8 mouse cellular contexts compared by ENCODE assay signal in genomic region chr5:107688499-107688866, GRCm38 (mm10). TPM values are rescaled to one million over a fixed set of nuclear protein-coding genes. Genes with fewer than 3 reads are reported as not detected.
A peak's percentile ranks its signal among the peaks of the same experiment; 100 is the strongest.
DNase-seq lines count a peak whose midpoint lies in the region; ATAC-seq and TF ChIP-seq lines count a peak whose summit lies in the region.

No protein-coding gene starts in this region.

- DNase-seq in cerebellum, postnatal 36 days = peak; percentile 14 to 34
- DNase-seq in cerebellum, adult 8-10 months = no peak
- DNase-seq in spleen, adult 2 months (ENCODE audit: low read depth in 1 of 2, low spot score in 2 of 2) = no peak
- no peak for DNase-seq in spleen, postnatal 10 days (ENCODE audit: low spot score in 2 of 2)
- DNase-seq in cerebellum, adult 9-10 months = no peak
- DNase-seq in spleen, adult 18-20 months = no peak

- H3K27ac ChIP-seq in spleen, adult 2 months (ENCODE audit: insufficient read depth, low read length) = no peak overlapping the region
- H3K27ac ChIP-seq in intestine, embryonic 16.5 days (ENCODE audit: low read length) = no peak overlapping the region
- H3K27ac ChIP-seq in neural tube, embryonic 12.5 days = no peak overlapping the region

- no peak for TF ChIP-seq POLR2A in spleen, adult 2 months (IDR thresholded peaks at IDR 0.05; ENCODE audit: low read depth, low read length)

- peaks cover 3% of the 10 kb centered on the region; the same call in 1 of the 2 replicates for H3K4me1 ChIP-seq in spleen, adult 2 months (ENCODE audit: control insufficient read depth, insufficient read depth, insufficient read length)
- peaks cover 9% of the 10 kb centered on the region for H3K4me1 ChIP-seq in intestine, embryonic 16.5 days (ENCODE audit: control insufficient read depth, insufficient read depth, low read length)
- H3K4me1 ChIP-seq in neural tube, embryonic 12.5 days = peaks cover 5% of the 10 kb centered on the region; the same call in 1 of the 2 replicates

- H3K36me3 ChIP-seq in spleen, adult 2 months (ENCODE audit: control insufficient read depth, insufficient read depth, low read length) = no peaks in the 10 kb centered on the region
- no peaks in the 10 kb centered on the region for H3K36me3 ChIP-seq in intestine, embryonic 16.5 days (ENCODE audit: control insufficient read depth, insufficient read depth, low read length)
- H3K36me3 ChIP-seq in neural tube, embryonic 12.5 days = no peaks in the 10 kb centered on the region

- TF ChIP-seq CTCF in spleen, adult 2 months (IDR thresholded peaks at IDR 0.05; ENCODE audit: extremely low read depth, insufficient read depth, insufficient read length, insufficient replicate concordance) = no peak

- H3K4me2 ChIP-seq in intestine, embryonic 16.5 days (ENCODE audit: low read depth, low read length) = peak overlapping the region; percentile 73
- H3K4me2 ChIP-seq in neural tube, embryonic 12.5 days (replicated peaks) = peak overlapping the region; percentile 59

- H3K27me3 ChIP-seq in spleen, adult 2 months (ENCODE audit: control insufficient read depth, insufficient read depth, low read length) = no peaks in the 10 kb centered on the region
- H3K27me3 ChIP-seq in intestine, embryonic 16.5 days (replicated peaks; ENCODE audit: control insufficient read depth, insufficient read depth, low read length) = no peaks in the 10 kb centered on the region
- 0 out of 2 replicates have a peak, but pooled peaks cover 3% of the 10 kb centered on the region for H3K27me3 ChIP-seq in neural tube, embryonic 12.5 days (replicated peaks)

- ATAC-seq in intestine, embryonic 16.5 days = peak; percentile 48; the same call in 1 of the 2 replicates
- ATAC-seq in neural tube, embryonic 12.5 days (ENCODE audit: low FRiP score, low read depth) = 0 out of 2 replicates have a peak, but pooled peaks have one; percentile 39

- H3K9ac ChIP-seq in intestine, embryonic 16.5 days (ENCODE audit: low read depth, low read length) = peak overlapping the region; percentile 46
- peak overlapping the region; percentile 44; the same call in 1 of the 2 replicates for H3K9ac ChIP-seq in neural tube, embryonic 12.5 days

- WGBS in spleen, adult 2 months = 26% methylated on average over 9 of the region's 9 CpGs
- WGBS in intestine, embryonic 16.5 days = 13% methylated on average over 9 of the region's 9 CpGs
- WGBS in neural tube, embryonic 12.5 days = 23% methylated on average over 9 of the region's 9 CpGs

- H3K4me3 ChIP-seq in spleen, adult 2 months (ENCODE audit: extremely low read depth, insufficient read depth, insufficient read length) = peak overlapping the region; percentile 60
- peak overlapping the region; percentile 56 for H3K4me3 ChIP-seq in intestine, embryonic 16.5 days (ENCODE audit: low read length)
- peak overlapping the region; percentile 33 for H3K4me3 ChIP-seq in neural tube, embryonic 12.5 days

- no peaks in the 10 kb centered on the region for H3K9me3 ChIP-seq in intestine, embryonic 16.5 days (ENCODE audit: control insufficient read depth, low read length)
- H3K9me3 ChIP-seq in neural tube, embryonic 12.5 days = no peaks in the 10 kb centered on the region

RNA-seq across cellular contexts. Expression of gene Gfi1, which starts 37.4 kb away (rescaled TPM):
- 10.6 and 18.3 TPM in 2 replicates for polyA plus RNA-seq in spleen, adult 2 months (2012; rRNA removed)
- 0.92 and 1.1 TPM in 2 replicates for polyA plus RNA-seq in intestine, embryonic 16.5 days (2015; fragmentation: Nextera tagmentation; extraction: Ambion mirVana)
- not detected in 2 replicates for polyA plus RNA-seq in neural tube, embryonic 12.5 days (2016; fragmentation: Nextera tagmentation; extraction: Ambion mirVana)

Comparison
In these comparisons a context has a peak if more than half of its experiments do, and no peak if none do; other contexts are left out.
1. DNase-seq: peak in cerebellum, postnatal 36 days (2 of 2); none in cerebellum, adult 8-10 months (single experiment), spleen, adult 2 months (0 of 2), spleen, postnatal 10 days (0 of 2), cerebellum, adult 9-10 months (single experiment) and spleen, adult 18-20 months (0 of 2).
2. Peak in every context shown above with its lines, with median percentiles within 50 percentile points of each other: H3K4me3 ChIP-seq.